Mouse (Mus musculus) liver, embryonic 14.5 days (tissue): ENCODE results near the gene Mill2.

ENCODE experiments used
- CTCF ChIP-seq: IDR thresholded peaks from 2 replicates; pipeline ENCODE4 v1.5.1; 2016; ENCODE audit warnings: antibody characterized with exemption, low read depth, control low read depth
- EP300 ChIP-seq: IDR thresholded peaks from 2 replicates; pipeline ENCODE4 v1.6.1; 2016; ENCODE audit warnings: antibody characterized with exemption, low read depth

DNA sequence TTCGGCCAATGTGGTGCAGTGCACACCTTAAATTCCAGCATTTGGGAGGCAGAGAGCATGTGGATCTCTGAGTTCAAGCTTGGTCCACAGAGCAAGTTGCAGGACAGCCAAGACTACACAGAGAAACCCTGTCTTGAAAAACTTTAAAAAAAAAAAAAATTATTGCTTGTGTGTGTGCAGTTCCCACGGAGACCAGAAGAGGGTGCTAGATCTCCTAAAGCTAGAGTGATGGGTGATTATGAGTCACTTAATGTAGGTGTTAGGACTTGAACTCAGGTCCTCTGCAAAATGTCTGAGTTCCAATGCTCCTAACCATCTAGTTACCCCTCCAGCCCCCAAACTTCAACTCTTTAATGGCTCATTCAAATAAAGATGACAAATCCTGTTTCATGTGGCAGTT is 28.7 kb downstream of the Mill2 start:
- TF ChIP-seq CTCF = peak; percentile 22; the same call in 1 of the 2 replicates
- no peak for TF ChIP-seq EP300
